Mouse (Mus musculus) induced T-regulatory cell, adult 2 months (primary cell): ENCODE data around the gene Gm49366.
A peak's percentile ranks its signal among the peaks of the same experiment; 100 is the strongest.
"Not testable (repeated sequence)": the region's sequence is repeated elsewhere in the genome, so short reads cannot be mapped to it uniquely, and the experiment has no call there.

ENCODE experiments used
- DNase-seq: peaks from one replicate; pipeline ENCODE4 v3.0.0-alpha.2; 2012; ENCODE audit warnings: low read depth

Gene Gm49366

GRCm38 (mm10) chr12:84038691-84039111 lies at the start of gene Gm49366:
Gene Gm49366 (plus strand): TSS chr12:84038935.
- DNase-seq = peak; percentile 25

- no peak for DNase-seq
Measured at GRCm38 (mm10) chr12:83989378-83989777, 49.4 kb upstream of the Gm49366 start.

- DNase-seq = no peak
Measured at GRCm38 (mm10) chr12:83997221-83997620, 41.5 kb upstream of the Gm49366 start.

GRCm38 (mm10) chr12:83998341-83999107 lies 40.2 kb upstream of the Gm49366 start:
- no peak for DNase-seq

GRCm38 (mm10) chr12:83999237-83999636 lies 39.5 kb upstream of the Gm49366 start:
- not testable (repeated sequence) for DNase-seq

GRCm38 (mm10) chr12:84000418-84000817 lies 38.3 kb upstream of the Gm49366 start:
- no peak for DNase-seq

- no peak for DNase-seq
Measured at GRCm38 (mm10) chr12:84003866-84004265, 34.9 kb upstream of the Gm49366 start.

GRCm38 (mm10) chr12:84008251-84008650 lies 30.5 kb upstream of the Gm49366 start:
- no peak for DNase-seq

- DNase-seq = no peak
Measured at GRCm38 (mm10) chr12:84008729-84009128, 30.0 kb upstream of the Gm49366 start.

GRCm38 (mm10) chr12:84009171-84009965 lies 29.4 kb upstream of the Gm49366 start, which contains the start of gene Acot1:
Gene Acot1 (plus strand): TSS chr12:84009490.
- DNase-seq = not testable (repeated sequence)

- no peak for DNase-seq
Measured at GRCm38 (mm10) chr12:84010201-84010600, 28.5 kb upstream of the Gm49366 start.

GRCm38 (mm10) chr12:84011251-84012040 lies 27.3 kb upstream of the Gm49366 start:
- no peak for DNase-seq

GRCm38 (mm10) chr12:84013130-84013529 lies 25.6 kb upstream of the Gm49366 start:
- no peak for DNase-seq

- DNase-seq = no peak
Measured at GRCm38 (mm10) chr12:84013701-84014100, 25.0 kb upstream of the Gm49366 start.

- not testable (repeated sequence) for DNase-seq
Measured at GRCm38 (mm10) chr12:84020528-84020927, 18.2 kb upstream of the Gm49366 start.

GRCm38 (mm10) chr12:84022266-84022665 lies 16.5 kb upstream of the Gm49366 start:
- not testable (repeated sequence) for DNase-seq

- DNase-seq = no peak
Measured at GRCm38 (mm10) chr12:84023052-84023745, 15.5 kb upstream of the Gm49366 start.

- DNase-seq = peak; percentile 51
Measured at GRCm38 (mm10) chr12:84025888-84026287, 12.8 kb upstream of the Gm49366 start.

GRCm38 (mm10) chr12:84028328-84028727 lies 10.4 kb upstream of the Gm49366 start:
- DNase-seq = not testable (repeated sequence)

GRCm38 (mm10) chr12:84029043-84029442 lies 9.7 kb upstream of the Gm49366 start:
- not testable (repeated sequence) for DNase-seq

GRCm38 (mm10) chr12:84030659-84031332 lies 7.9 kb upstream of the Gm49366 start:
- peak; percentile 85 for DNase-seq
